Mouse (Mus musculus) heart, embryonic 10.5 days (tissue): ENCODE measurements around the gene BC029722. TPM values are rescaled to one million over a fixed set of nuclear protein-coding genes. Genes with fewer than 3 reads are reported as not detected.
"Not testable (repeated sequence)": the region's sequence is repeated elsewhere in the genome, so short reads cannot be mapped to it uniquely, and the experiment has no call there.

Source experiments
- DNase-seq: peaks from one replicate; pipeline ENCODE4 v3.0.0-alpha.2; 2017; ENCODE audit warnings: low spot score
- H3K27ac ChIP-seq: fragments of 300-500 bp; sonication (generic); 2 replicates; pipeline ENCODE4 v1.5.1; 2016; ENCODE audit warnings: mild to moderate bottlenecking
- H3K27me3 ChIP-seq: fragments of 300-500 bp; sonication (generic); 2 replicates; pipeline ENCODE4 v1.6.1; 2016; ENCODE audit warnings: mild to moderate bottlenecking; ENCODE audit not compliant: poor library complexity, insufficient read depth, severe bottlenecking
- H3K36me3 ChIP-seq: fragments of 300-500 bp; sonication (generic); 2 replicates; pipeline ENCODE4 v1.6.1; 2016; ENCODE audit warnings: mild to moderate bottlenecking, moderate library complexity
- H3K4me1 ChIP-seq: fragments of 300-500 bp; sonication (generic); 2 replicates; pipeline ENCODE4 v1.6.1; 2016; ENCODE audit warnings: mild to moderate bottlenecking
- H3K4me3 ChIP-seq: fragments of 300-500 bp; sonication (generic); 2 replicates; pipeline ENCODE4 v1.5.1; 2016; ENCODE audit warnings: mild to moderate bottlenecking, moderate library complexity
- H3K9me3 ChIP-seq: fragments of 300-500 bp; sonication (generic); 2 replicates; pipeline ENCODE4 v1.6.1; 2016; ENCODE audit warnings: mild to moderate bottlenecking, moderate library complexity
- WGBS: fragments of 180-500 bp; shearing (Covaris S2); methylation state at CpG from one replicate; pipeline ENCODE4 v1.1.7; 2016; 5-methylcytosine and 5-hydroxymethylcytosine counted together
- polyA plus RNA-seq: library from polyadenylated mRNA; unstranded; fragments of >200 nt; fragmentation: Nextera tagmentation; extraction: Ambion mirVana; gene quantifications from 2 replicates; pipeline ENCODE4 v1.2.1, GENCODE M21; 2016

Gene BC029722
- polyA plus RNA-seq, 1 experiment from 2014 or later: 7.9 TPM

DNA sequence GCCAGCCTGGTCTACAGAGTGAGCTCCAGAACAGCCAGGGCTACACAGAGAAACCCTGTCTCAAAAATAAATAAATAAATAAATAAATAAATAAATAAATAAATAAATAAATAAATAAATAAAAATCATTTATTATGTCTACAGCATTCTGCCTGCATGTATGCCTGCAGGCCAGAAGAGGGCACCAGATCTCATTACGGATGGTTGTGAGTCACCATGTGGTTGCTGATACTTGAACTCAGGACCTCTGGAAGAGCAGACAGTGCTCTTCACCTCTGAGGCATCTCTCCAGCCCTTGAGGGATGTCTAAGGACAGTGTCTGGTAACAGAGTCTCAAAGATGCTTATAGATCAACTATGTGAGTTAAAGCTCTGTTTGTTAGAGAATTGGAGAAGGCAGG lies 12.9 kb upstream of the BC029722 start:
- not testable (repeated sequence) for H3K27ac ChIP-seq, H3K4me3 ChIP-seq, H3K4me1 ChIP-seq, H3K36me3 ChIP-seq, DNase-seq, H3K9me3 ChIP-seq
- WGBS: 58% methylated on average over 1 of the region's 1 CpGs
- H3K27me3 ChIP-seq: peaks cover 21% of the 10 kb centered on the region

DNA sequence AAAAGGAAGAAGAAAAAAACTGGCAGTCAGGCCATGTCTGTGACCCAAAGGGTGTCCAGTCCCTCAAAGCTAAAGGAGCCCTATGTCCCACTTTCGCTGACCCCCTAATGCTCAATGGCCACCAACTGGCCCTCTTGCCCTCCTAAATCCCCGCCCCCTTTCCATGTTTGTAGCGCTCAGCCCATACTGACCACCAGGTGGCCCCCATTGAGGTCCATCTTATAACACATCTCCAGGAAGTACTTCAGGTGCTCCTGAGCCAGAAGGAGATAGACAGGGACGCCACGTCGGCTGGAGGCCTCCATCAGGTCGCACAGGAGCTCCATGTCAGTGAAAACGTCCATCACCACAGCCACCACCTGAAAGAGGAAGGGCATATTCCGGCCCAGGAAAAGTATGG lies 12.1 kb upstream of the BC029722 start:
- H3K4me1 ChIP-seq: peaks cover 13% of the 10 kb centered on the region
- peaks cover 21% of the 10 kb centered on the region for H3K27me3 ChIP-seq
- H3K9me3 ChIP-seq: no peaks in the 10 kb centered on the region
- H3K27ac ChIP-seq: no peak overlapping the region
- DNase-seq: no peak
- H3K4me3 ChIP-seq: no peak overlapping the region
- H3K36me3 ChIP-seq: no peaks in the 10 kb centered on the region
- WGBS: 57% methylated on average over 9 of the region's 9 CpGs

DNA sequence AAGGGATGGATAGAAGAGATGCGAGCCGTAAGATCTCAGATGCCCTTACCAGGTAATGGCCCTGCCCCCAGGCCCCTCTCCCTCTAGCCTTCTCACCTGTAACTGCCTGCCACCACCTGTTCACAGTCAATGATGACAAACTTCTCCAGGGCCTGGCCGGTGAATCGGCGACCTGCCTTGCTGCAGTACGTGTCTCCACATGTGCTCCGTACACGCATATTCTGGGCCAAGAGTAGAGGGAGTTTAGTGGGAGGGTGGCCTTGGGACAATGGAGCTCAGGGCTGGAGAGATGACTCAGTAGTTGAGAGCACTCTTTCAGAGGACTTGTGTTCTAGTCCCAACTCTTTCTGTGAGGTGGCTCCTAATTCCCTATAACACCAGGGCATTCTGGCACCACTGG lies 11.6 kb upstream of the BC029722 start:
- Histone ChIP-seq H3K27me3 (peaks cover 21% of the 10 kb centered on the region), H3K36me3 (no peaks in the 10 kb centered on the region), H3K4me1 (peaks cover 15% of the 10 kb centered on the region), H3K4me3 (no peak overlapping the region), H3K27ac (no peak overlapping the region), H3K9me3 (no peaks in the 10 kb centered on the region)
- WGBS: 87% methylated on average over 8 of the region's 8 CpGs
- DNase-seq: no peak

DNA sequence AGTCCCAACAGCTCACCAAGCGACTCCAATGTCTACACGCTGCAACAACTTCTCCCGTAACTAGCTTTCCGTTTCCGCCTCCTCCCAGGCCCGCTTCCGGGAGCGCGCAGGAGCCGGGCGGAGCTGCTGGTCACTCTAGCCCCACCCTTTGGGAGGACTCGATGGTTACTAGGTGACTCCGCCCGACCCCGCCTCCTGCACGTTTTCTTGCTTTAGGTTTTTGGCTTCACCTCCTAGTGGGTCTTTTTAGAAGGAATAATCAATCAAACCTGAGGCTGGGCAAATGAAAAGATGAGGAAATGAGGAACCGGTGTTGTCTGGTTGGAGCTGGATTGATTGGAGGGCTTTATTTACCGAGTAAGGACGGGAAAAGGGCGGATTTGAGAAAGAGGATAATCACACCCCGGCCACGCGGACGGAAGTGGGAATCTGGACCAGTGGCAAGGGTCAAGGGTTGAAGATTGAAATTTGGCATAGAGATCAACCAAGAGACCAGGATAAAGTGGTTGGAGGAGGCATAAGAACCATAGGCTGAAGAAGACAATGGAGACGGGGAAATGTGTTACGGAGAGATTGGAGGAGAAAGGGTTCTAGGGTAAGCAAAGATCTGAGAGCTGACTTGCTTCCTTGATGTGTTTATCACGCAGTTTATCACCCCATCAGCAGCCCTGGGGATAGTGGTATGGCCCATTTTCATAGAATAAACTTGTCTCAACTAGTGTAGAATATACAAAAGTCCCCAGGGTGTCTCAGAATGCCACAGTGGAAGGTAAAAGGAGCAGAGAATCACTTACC lies 7.6 kb upstream of the BC029722 start, which contains the start of gene Eif6:
Eif6 (minus strand) TSS at position 296 of the 795 bp plus-strand sequence.
- WGBS: 3% methylated on average over 27 of the region's 27 CpGs
- DNase-seq: peak; percentile 98
- H3K27ac ChIP-seq: peak within 1 kb of the TSS; percentile 92
- no peaks in the 10 kb centered on the region for H3K9me3 ChIP-seq
- H3K4me1 ChIP-seq: peaks cover 23% of the 10 kb centered on the region
- H3K4me3 ChIP-seq: peak within 1 kb of the TSS; percentile 92
- peaks cover 23% of the 10 kb centered on the region for H3K36me3 ChIP-seq
- H3K27me3 ChIP-seq: no peaks in the 10 kb centered on the region; the same call in 1 of the 2 replicates

DNA sequence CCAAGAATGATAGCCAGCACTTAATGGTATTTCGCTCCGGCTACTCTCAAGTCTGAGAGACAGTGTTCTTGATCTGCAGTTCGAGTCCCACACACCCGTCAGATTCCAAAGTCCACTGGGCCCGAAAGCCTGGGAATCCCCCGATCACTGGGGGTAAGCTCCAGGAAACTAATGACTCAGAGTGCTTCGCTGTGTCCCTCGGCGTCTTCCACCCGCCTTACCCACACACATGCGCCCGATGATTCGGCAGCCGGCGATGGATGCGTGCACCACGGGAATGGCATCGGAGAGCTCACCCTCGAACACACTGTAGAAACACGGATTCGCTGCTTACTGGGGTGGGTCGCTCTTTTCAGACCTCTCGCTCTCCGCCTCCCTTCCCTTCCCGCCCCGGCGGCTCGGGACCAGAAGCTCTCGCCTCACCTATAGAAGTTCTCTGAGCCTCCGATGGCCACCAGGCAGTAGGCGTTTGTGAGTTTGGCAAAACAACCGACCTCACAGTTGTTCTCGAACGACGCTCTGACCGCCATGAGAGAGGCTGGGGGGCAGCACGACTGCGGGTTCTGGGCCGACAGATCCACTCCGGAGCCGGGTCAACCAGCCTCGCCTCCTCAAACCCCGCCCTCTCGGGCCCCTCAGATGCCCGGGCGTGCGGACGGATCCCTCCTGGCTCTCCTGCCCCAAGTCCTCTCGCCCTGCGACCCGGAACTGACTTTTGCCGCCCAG lies 6.8 kb upstream of the BC029722 start:
- no peak for DNase-seq
- H3K27me3 ChIP-seq: no peaks in the 10 kb centered on the region; the same call in 1 of the 2 replicates
- H3K27ac ChIP-seq: peak overlapping the region; percentile 92
- peaks cover 29% of the 10 kb centered on the region for H3K36me3 ChIP-seq
- H3K4me1 ChIP-seq: peaks cover 23% of the 10 kb centered on the region
- no peaks in the 10 kb centered on the region for H3K9me3 ChIP-seq
- WGBS: 1% methylated on average over 52 of the region's 52 CpGs
- H3K4me3 ChIP-seq: peak overlapping the region; percentile 92

DNA sequence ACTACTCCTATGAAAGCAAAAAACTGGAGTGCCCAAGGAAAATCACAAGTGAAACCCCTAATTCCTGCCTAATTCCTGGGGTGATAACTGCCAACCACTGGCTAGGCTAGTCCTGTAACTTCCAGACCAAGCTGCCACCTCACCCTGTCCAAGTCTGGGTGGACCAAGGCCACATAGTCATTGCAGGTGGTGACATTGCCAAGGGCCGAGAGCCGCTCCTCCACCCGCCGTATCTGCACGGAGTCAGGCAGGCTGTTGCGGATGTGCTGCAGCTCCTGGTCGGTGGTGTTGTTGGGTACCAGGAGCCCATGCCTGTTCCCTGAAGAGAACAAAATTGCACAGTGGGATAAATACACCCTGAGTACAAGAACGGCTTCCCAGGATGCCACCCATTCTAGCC lies 4.5 kb upstream of the BC029722 start:
- Histone ChIP-seq H3K4me1 (peaks cover 34% of the 10 kb centered on the region), H3K9me3 (no peaks in the 10 kb centered on the region), H3K36me3 (peaks cover 48% of the 10 kb centered on the region), H3K27me3 (no peaks in the 10 kb centered on the region), H3K4me3 (no peak overlapping the region), H3K27ac (no peak overlapping the region)
- DNase-seq: no peak
- over 99% methylated on average over 8 of the region's 8 CpGs for WGBS

DNA sequence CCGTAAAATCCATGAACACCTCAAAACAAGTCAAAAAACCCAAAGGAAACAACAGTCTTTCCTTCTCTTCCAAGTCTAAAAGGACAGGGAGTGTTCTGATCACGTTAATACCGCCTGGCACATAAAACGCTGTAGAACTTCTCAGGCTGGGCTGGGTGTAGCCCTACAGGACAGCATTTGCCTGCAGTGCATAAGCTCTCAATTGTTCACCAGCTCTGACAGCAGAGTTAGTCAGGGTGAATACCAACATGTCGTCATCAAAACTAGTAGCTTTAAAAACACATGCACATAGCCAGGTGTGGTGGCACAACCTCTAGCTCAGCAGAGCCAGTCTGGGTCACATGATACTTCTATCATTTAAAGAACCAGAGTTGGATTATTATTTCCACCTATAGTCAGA lies 1.6 kb upstream of the BC029722 start:
- Histone ChIP-seq H3K4me3 (no peak overlapping the region), H3K36me3 (peaks cover 48% of the 10 kb centered on the region), H3K27ac (no peak overlapping the region), H3K27me3 (peaks cover 7% of the 10 kb centered on the region), H3K9me3 (no peaks in the 10 kb centered on the region), H3K4me1 (peaks cover 29% of the 10 kb centered on the region)
- WGBS: 90% methylated on average over 5 of the region's 5 CpGs
- no peak for DNase-seq

DNA sequence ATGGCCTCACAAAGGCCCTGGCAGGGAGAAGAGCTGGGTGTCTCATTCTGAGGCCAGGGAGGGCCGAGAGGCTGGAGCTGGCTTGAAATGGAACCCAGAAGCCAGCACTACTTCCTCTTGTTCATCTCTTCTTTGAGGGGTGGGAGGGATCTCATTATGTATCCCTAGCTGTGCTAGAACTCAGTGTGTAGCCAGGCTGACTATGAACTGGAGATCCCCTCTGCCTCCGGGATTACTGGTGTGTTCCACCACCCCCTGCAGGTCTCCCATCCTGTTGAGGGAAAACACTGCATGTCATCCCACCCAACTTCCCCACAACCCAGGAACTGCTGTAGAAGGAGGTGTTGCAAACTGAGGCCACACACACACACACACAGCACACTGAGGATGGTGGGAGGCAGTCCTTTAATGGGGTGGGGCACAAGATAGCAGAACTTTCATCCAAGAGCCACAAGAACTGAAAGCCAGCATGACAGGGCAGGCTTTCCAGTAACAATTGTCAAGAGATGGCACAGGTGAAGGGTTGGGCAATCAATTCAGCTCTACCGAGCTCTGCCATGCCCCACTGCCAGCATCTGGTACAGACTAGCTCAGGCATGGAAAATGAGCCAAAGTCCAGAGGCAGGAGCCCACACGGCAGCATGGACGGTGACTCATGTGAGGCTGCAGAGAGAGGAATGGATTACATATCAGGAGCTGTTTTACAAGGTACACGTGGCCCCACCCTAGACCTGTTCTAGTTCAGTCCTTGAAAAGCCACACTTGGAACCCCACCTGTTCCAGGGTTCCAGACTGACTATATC lies 424 bp upstream of the BC029722 start:
- WGBS: 58% methylated on average over 6 of the region's 6 CpGs
- Histone ChIP-seq H3K36me3 (peaks cover 48% of the 10 kb centered on the region), H3K27ac (peak overlapping the region; percentile 89; the same call in 1 of the 2 replicates), H3K4me1 (peaks cover 21% of the 10 kb centered on the region), H3K9me3 (no peaks in the 10 kb centered on the region), H3K27me3 (peaks cover 10% of the 10 kb centered on the region), H3K4me3 (peak overlapping the region; percentile 75)
- DNase-seq: no peak

DNA sequence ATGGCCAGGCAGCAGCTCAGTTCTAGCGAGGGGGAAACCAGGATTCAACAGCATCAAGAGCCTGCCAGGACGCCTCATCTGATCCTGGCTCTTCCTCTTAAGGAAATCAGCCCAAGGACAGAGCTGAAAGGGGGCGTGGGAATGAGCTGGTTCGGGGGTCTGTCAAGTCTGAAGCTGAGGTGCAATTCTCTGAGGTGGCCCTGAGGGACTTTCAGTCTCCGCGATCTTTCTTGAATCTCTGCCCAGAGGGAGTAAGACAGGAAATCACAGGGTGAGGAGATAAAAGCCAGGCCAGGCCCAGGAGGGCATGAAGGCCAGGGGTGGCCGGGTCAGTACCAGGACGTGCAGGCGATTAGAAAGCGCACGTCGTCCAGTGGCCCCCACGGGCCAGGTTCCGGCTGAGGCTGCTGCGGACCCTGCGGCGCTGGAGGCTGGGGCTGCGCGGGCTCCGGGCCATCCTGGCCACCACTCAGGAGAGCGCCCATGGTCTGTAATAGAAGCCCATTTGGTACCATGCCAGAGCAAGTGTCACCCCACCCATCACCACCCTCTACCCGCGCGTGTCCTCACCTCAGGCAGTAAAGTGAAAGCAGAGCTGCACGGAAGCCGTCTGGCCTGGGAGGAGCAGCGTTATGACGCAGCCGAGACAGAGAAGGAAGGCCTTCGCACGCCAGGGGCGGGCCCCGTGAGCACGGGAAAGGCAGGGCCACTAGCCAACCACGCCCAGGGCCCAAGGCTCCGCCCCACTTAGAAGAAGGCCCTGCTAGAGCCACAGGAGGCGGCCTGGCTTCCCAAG lies 432 bp downstream of the BC029722 start:
- Histone ChIP-seq H3K4me1 (peaks cover 21% of the 10 kb centered on the region), H3K27ac (peak overlapping the region; percentile 89), H3K36me3 (peaks cover 44% of the 10 kb centered on the region), H3K27me3 (peaks cover 10% of the 10 kb centered on the region), H3K9me3 (no peaks in the 10 kb centered on the region), H3K4me3 (peak overlapping the region; percentile 75)
- 2% methylated on average over 37 of the region's 37 CpGs for WGBS
- DNase-seq: peak; percentile 97

DNA sequence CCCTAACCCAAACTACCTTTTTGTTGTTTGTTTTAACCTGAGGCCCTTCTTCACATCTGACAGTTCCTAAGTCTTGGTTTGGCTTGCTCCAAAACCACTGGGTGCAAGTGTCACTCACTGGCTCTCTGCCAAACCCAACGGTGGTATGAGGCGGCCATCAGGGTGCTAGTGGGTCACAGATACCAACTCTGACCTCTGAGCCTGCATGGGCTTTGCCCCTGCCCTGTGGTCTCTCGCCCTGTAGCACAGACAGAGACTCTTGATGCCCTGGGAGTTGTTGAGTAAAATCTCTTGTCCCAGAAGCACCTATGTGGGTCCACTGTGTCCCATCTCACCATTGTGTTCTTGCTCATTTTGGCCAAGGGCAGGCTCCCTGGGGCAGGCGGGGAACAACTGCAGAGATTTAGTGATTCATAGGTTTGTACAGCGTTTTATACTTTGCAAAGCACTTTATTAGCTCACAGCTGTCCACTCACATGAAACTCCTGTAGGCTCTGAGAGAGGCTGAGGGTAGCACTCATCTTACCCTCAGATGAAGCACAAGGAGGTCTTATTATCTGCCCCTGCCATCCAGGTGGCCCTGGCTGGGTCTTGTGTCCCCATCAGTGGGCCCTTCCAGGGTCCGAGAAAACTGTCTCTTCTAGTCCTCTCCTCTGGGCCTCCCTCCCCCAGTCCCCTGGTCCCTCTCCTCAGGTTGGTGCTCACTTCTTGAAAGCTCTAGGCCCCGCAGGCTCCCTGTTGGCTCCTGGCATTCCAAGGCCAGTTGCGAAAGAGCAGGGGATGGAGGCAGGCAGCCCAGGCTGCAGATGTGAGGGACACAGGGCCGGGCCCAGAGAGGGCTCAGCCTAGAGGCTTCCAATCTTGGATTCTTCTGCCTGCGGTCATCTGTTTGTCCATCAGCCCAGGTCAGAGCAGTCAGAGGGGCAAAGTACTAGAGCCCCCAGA lies 1.7 kb downstream of the BC029722 start:
- no peak overlapping the region; the same call in 1 of the 2 replicates for H3K27ac ChIP-seq
- peaks cover 32% of the 10 kb centered on the region for H3K36me3 ChIP-seq
- WGBS: 76% methylated on average over 10 of the region's 10 CpGs
- peaks cover 21% of the 10 kb centered on the region for H3K4me1 ChIP-seq
- H3K27me3 ChIP-seq: peaks cover 10% of the 10 kb centered on the region
- peak overlapping the region; percentile 75 for H3K4me3 ChIP-seq
- no peak for DNase-seq
- no peaks in the 10 kb centered on the region for H3K9me3 ChIP-seq

DNA sequence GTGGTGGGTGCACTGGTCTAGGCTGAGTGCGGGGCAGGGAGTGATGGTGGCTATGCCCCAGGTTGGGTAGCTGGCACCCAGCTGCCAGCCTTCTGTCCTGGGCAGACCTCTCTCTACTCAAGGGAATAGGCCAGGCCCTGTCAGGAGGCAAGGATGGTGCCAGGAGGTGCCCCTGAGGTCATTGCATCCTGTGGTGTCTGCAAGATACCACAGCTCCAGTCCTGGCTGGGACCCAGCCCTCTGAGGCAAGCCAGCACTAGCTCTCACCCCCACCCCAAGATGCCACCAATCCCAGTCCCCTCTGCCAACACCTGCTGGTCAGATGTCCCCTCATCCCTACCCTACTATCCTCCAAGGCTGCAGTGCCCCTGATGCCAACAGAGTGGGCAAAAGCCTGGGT lies 3.0 kb downstream of the BC029722 start:
- Histone ChIP-seq H3K4me1 (peaks cover 21% of the 10 kb centered on the region), H3K27ac (0 out of 2 replicates have a peak overlapping the region, but pooled peaks have one; percentile 4), H3K36me3 (peaks cover 20% of the 10 kb centered on the region), H3K9me3 (no peaks in the 10 kb centered on the region), H3K27me3 (peaks cover 11% of the 10 kb centered on the region), H3K4me3 (no peak overlapping the region)
- DNase-seq: no peak
- 100% methylated on average over 1 of the region's 1 CpGs for WGBS
